Mouse (Mus musculus): ENCODE results near the gene Ccdc113. TPM values are rescaled to one million over a fixed set of nuclear protein-coding genes. Genes with fewer than 3 reads are reported as not detected.

Gene Ccdc113
- polyA plus RNA-seq, 1 experiment: 0.22 TPM

DNA sequence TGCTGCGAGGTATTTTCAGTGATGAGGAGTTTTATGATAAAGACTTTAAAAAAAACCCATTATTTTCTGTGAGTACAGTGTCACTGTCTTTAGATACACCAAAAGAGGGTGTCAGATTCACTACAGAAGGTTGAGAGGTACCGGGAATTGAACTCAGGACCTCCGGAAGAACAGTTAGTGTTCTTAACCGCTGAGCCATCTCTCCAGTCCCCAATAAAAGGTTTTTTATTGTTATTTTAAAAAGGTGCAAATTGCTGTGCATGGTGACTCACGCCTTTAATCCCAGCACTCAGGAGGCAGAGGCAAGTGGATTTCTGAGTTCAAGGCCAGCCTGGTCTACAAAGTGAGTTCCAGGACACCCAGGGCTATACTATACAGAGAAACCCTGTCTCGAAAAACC lies 38.4 kb upstream of the Ccdc113 start:
- no peak for DNase-seq
- Histone ChIP-seq H3K36me3 (ENCODE audit: control insufficient read depth, insufficient read depth, low read length) (no peaks in the 10 kb centered on the region), H3K27ac (ENCODE audit: control insufficient read depth, insufficient read depth, low read length) (no peak overlapping the region), H3K4me3 (ENCODE audit: control insufficient read depth, insufficient read depth, low read length) (no peak overlapping the region), H3K4me1 (replicated peaks; ENCODE audit: control insufficient read depth, insufficient read depth, low read length) (no peaks in the 10 kb centered on the region; the same call in 1 of the 2 replicates), H3K27me3 (ENCODE audit: control insufficient read depth, insufficient read depth, low read length) (no peaks in the 10 kb centered on the region)
- no peak for TF ChIP-seq POLR2A (IDR thresholded peaks at IDR 0.05; ENCODE audit: control insufficient read depth, extremely low read depth, insufficient read depth, low read length, poor library complexity)
- no peak for TF ChIP-seq CTCF (IDR thresholded peaks at IDR 0.05; ENCODE audit: borderline replicate concordance, control insufficient read depth, extremely low read depth, insufficient read depth, low read length, poor library complexity)
- WGBS: 90% methylated on average over 6 of the region's 6 CpGs

DNA sequence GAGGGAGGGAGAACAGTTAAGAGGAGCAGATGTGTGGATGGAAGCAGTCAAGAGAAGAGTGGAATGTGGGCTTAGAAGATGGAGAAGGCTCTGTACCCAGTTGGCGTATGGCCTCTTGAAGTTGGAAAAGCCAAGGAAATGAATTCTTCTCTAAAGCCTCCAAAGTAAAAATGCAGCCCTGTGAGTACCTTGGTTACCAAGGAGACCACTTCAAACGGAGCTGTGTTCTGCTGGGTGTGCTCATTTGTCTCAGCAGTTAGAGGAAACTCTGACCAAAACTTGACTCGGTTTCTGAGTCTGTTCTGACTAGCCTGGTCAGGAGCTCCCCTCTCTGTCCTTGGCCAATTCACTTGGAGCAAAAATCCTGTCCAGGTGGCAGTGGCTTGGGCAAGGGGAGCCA lies 37.5 kb upstream of the Ccdc113 start:
- Histone ChIP-seq H3K27ac (ENCODE audit: control insufficient read depth, insufficient read depth, low read length) (no peak overlapping the region), H3K4me1 (replicated peaks; ENCODE audit: control insufficient read depth, insufficient read depth, low read length) (no peaks in the 10 kb centered on the region; the same call in 1 of the 2 replicates), H3K4me3 (ENCODE audit: control insufficient read depth, insufficient read depth, low read length) (no peak overlapping the region), H3K36me3 (ENCODE audit: control insufficient read depth, insufficient read depth, low read length) (no peaks in the 10 kb centered on the region), H3K27me3 (ENCODE audit: control insufficient read depth, insufficient read depth, low read length) (no peaks in the 10 kb centered on the region)
- 21% methylated on average over 3 of the region's 3 CpGs for WGBS
- no peak for TF ChIP-seq POLR2A (IDR thresholded peaks at IDR 0.05; ENCODE audit: control insufficient read depth, extremely low read depth, insufficient read depth, low read length, poor library complexity)
- no peak for DNase-seq

DNA sequence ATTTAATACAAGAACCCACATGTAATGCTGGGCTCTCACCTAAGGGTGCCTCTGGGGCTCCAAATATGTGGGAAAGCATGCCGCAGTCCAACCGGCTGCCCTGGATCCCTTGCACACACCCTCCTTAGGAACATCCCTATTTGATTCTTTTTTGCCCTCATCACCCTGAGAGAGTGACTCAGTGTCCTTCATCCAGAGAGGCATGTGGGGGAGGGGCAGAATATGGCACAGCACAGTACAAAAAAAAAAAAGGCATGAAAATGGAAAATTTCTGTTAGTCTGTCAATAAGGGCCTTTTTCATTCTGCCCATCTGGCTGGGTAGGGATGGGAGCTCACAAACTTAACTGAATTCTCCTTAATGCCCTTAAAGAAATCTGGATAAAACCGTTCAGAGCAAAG lies 36.1 kb upstream of the Ccdc113 start:
- Histone ChIP-seq H3K27ac (ENCODE audit: control insufficient read depth, insufficient read depth, low read length) (no peak overlapping the region), H3K4me1 (replicated peaks; ENCODE audit: control insufficient read depth, insufficient read depth, low read length) (no peaks in the 10 kb centered on the region; the same call in 1 of the 2 replicates), H3K4me3 (ENCODE audit: control insufficient read depth, insufficient read depth, low read length) (no peak overlapping the region), H3K27me3 (ENCODE audit: control insufficient read depth, insufficient read depth, low read length) (no peaks in the 10 kb centered on the region), H3K36me3 (ENCODE audit: control insufficient read depth, insufficient read depth, low read length) (no peaks in the 10 kb centered on the region)
- no peak for DNase-seq
- WGBS: 97% methylated on average over 3 of the region's 3 CpGs
- TF ChIP-seq CTCF (IDR thresholded peaks at IDR 0.05; ENCODE audit: borderline replicate concordance, control insufficient read depth, extremely low read depth, insufficient read depth, low read length, poor library complexity): no peak
- TF ChIP-seq POLR2A (IDR thresholded peaks at IDR 0.05; ENCODE audit: control insufficient read depth, extremely low read depth, insufficient read depth, low read length, poor library complexity): no peak

DNA sequence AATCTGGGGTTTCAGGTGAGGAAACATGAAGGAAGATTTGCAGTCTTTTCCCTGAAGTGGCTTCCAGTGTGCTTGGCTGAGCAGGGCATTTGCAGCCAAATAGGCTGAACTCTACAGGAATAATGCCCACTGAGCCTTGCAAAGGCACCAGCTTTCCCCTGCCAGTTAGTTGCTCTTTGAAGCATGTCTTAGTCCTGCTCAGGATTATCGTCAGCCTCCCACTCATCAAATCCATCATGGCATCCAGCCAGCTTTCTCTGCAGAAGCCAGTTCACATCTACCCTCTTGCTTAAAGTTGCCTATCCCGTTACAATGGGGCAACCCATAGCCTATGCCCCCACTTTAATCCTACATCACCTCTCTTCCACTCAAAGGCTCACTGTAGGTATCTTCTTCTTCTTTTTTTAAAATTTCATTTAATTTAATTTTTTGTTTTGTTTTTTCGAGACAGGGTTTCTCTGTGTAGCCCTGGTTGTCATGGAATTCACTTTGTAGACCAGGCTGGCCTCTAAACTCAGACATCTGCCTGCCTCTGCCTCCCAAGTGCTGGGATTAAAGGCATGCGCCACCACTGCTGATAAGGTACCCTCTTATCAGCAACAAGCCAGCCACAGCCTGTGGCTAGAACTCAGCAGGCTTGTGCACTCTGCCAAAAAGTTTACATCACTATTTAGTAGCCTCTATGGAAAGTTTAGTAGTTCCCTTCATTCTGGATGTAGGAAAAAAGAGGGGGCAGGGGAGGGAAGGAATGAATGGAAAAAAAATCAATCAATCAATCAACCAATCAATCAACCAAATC lies 34.4 kb upstream of the Ccdc113 start:
- no peak for DNase-seq
- 85% methylated on average over 4 of the region's 4 CpGs for WGBS
- Histone ChIP-seq H3K27ac (ENCODE audit: control insufficient read depth, insufficient read depth, low read length) (no peak overlapping the region), H3K36me3 (ENCODE audit: control insufficient read depth, insufficient read depth, low read length) (no peaks in the 10 kb centered on the region), H3K27me3 (ENCODE audit: control insufficient read depth, insufficient read depth, low read length) (no peaks in the 10 kb centered on the region), H3K4me1 (replicated peaks; ENCODE audit: control insufficient read depth, insufficient read depth, low read length) (no peaks in the 10 kb centered on the region; the same call in 1 of the 2 replicates), H3K4me3 (ENCODE audit: control insufficient read depth, insufficient read depth, low read length) (no peak overlapping the region)
- no peak for TF ChIP-seq POLR2A (IDR thresholded peaks at IDR 0.05; ENCODE audit: control insufficient read depth, extremely low read depth, insufficient read depth, low read length, poor library complexity)
- TF ChIP-seq CTCF (IDR thresholded peaks at IDR 0.05; ENCODE audit: borderline replicate concordance, control insufficient read depth, extremely low read depth, insufficient read depth, low read length, poor library complexity): no peak

DNA sequence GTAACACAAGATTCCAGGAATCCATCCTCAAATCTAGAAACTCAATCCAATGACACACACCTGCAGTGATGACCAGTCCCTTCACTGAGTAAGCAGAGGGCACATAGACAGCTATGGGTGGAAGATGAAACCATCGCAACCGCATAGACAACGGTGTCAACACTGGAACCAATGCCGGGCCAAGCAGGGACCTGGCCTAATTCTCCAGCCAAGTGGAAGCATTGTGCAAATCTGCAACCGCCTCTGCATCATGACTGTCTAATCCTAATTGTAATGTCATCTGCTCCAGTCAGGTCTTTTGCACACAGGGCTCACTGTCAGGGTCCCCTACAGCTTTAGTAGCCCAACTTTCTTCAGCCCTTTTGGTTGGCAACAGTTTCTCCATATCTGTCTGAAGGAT lies 33.4 kb upstream of the Ccdc113 start:
- Histone ChIP-seq H3K4me1 (replicated peaks; ENCODE audit: control insufficient read depth, insufficient read depth, low read length) (no peaks in the 10 kb centered on the region), H3K27me3 (ENCODE audit: control insufficient read depth, insufficient read depth, low read length) (no peaks in the 10 kb centered on the region), H3K36me3 (ENCODE audit: control insufficient read depth, insufficient read depth, low read length) (no peaks in the 10 kb centered on the region), H3K4me3 (ENCODE audit: control insufficient read depth, insufficient read depth, low read length) (no peak overlapping the region), H3K27ac (ENCODE audit: control insufficient read depth, insufficient read depth, low read length) (no peak overlapping the region)
- 98% methylated on average over 5 of the region's 5 CpGs for WGBS
- no peak for DNase-seq
- TF ChIP-seq POLR2A (IDR thresholded peaks at IDR 0.05; ENCODE audit: control insufficient read depth, extremely low read depth, insufficient read depth, low read length, poor library complexity) (no peak), CTCF (IDR thresholded peaks at IDR 0.05; ENCODE audit: borderline replicate concordance, control insufficient read depth, extremely low read depth, insufficient read depth, low read length, poor library complexity) (no peak)

DNA sequence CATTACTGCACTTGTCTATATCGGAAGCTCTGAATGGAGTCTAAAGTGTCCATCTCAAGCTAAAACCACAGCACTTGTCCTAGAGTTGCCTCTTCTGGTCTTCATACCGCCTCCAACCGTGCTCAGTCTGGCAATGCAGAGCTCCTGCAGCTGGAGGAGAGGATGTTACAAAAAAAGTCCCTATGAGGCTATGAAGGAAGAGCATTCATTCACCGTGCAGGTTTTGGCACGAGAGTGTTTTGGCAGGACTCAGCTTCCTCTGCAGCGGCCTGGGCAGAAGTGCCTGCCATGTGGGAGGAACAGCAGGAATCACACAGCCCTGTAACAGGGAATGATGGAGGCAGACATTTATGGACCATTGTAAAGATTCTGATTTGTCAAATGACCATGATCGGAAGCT lies 31.5 kb upstream of the Ccdc113 start:
- 80% methylated on average over 7 of the region's 7 CpGs for WGBS
- no peaks in the 10 kb centered on the region for H3K27me3 ChIP-seq (ENCODE audit: control insufficient read depth, insufficient read depth, low read length)
- no peak overlapping the region for H3K4me3 ChIP-seq (ENCODE audit: control insufficient read depth, insufficient read depth, low read length)
- H3K36me3 ChIP-seq (ENCODE audit: control insufficient read depth, insufficient read depth, low read length): no peaks in the 10 kb centered on the region
- no peak for DNase-seq
- no peak overlapping the region for H3K27ac ChIP-seq (ENCODE audit: control insufficient read depth, insufficient read depth, low read length)
- TF ChIP-seq CTCF (IDR thresholded peaks at IDR 0.05; ENCODE audit: borderline replicate concordance, control insufficient read depth, extremely low read depth, insufficient read depth, low read length, poor library complexity) (no peak), POLR2A (IDR thresholded peaks at IDR 0.05; ENCODE audit: control insufficient read depth, extremely low read depth, insufficient read depth, low read length, poor library complexity) (no peak)
- H3K4me1 ChIP-seq (replicated peaks; ENCODE audit: control insufficient read depth, insufficient read depth, low read length): no peaks in the 10 kb centered on the region

DNA sequence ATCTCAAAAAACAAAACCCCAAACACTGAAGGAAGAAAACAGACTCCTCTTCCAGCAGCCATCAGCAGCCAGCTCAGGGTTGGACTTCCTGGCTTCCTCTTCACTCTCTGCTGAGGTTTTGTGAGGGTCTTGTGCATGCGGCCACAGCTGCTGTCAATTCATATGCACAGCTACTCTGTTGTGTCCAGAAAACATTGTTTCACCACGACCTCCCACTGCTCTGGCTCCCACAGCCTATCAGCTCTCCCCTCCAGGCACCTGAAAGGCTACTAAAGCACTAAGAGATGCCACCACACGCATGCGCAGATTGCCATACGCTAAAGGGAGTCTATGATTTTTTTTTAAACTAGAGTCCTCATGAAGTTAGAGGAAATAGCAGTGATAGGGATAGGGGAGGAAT lies 29.1 kb upstream of the Ccdc113 start:
- TF ChIP-seq POLR2A (IDR thresholded peaks at IDR 0.05; ENCODE audit: control insufficient read depth, extremely low read depth, insufficient read depth, low read length, poor library complexity) (no peak), CTCF (IDR thresholded peaks at IDR 0.05; ENCODE audit: borderline replicate concordance, control insufficient read depth, extremely low read depth, insufficient read depth, low read length, poor library complexity) (no peak)
- WGBS: 63% methylated on average over 5 of the region's 5 CpGs
- Histone ChIP-seq H3K27me3 (ENCODE audit: control insufficient read depth, insufficient read depth, low read length) (no peaks in the 10 kb centered on the region), H3K27ac (ENCODE audit: control insufficient read depth, insufficient read depth, low read length) (no peak overlapping the region), H3K4me1 (replicated peaks; ENCODE audit: control insufficient read depth, insufficient read depth, low read length) (no peaks in the 10 kb centered on the region), H3K4me3 (ENCODE audit: control insufficient read depth, insufficient read depth, low read length) (no peak overlapping the region), H3K36me3 (ENCODE audit: control insufficient read depth, insufficient read depth, low read length) (no peaks in the 10 kb centered on the region)
- no peak for DNase-seq
